Mouse (Mus musculus): ENCODE data around the gene Atp8a2. TPM values are rescaled to one million over a fixed set of nuclear protein-coding genes. Genes with fewer than 3 reads are reported as not detected.
"Not testable (repeated sequence)": the region's sequence is repeated elsewhere in the genome, so short reads cannot be mapped to it uniquely, and the experiment has no call there.

The Atp8a2 gene
- polyA plus RNA-seq, 1 experiment from 2014 or later = 0.25 TPM

DNA sequence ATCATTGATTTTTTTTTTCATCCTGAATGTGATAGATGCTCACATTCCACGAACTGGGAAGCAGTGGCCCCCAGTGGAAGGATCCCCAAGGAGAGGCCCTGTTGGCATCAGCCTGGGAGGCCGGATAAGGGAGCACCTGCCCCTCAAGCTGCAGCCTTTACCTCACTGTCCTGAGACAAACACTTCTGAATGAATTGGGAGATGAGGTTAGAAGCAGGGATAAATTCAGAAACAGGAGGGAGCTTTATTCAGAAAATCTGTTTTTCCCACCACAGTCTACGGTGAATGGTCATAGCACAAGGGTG lies 376.9 kb downstream of the Atp8a2 start:
- no peaks in the 10 kb centered on the region for H3K27me3 ChIP-seq (replicated peaks; ENCODE audit: insufficient read depth, low read length)
- DNase-seq (ENCODE audit: low spot score) = no peak
- H3K4me1 ChIP-seq (ENCODE audit: insufficient read depth, low read depth, low read length) = no peaks in the 10 kb centered on the region
- H3K4me3 ChIP-seq (ENCODE audit: low read depth, low read length) = no peak overlapping the region
- no peak overlapping the region for H3K9ac ChIP-seq (replicated peaks; ENCODE audit: low read depth)
- no peak overlapping the region for H3K27ac ChIP-seq (ENCODE audit: low read length)
- ATAC-seq = no peak
- TF ChIP-seq CTCF (IDR thresholded peaks at IDR 0.05) (no peak), EP300 (IDR thresholded peaks at IDR 0.05) (no peak)
- H3K9me3 ChIP-seq (ENCODE audit: low read length) = 0 out of 2 replicates have a peak, but pooled peaks cover 3% of the 10 kb centered on the region
- H3K4me2 ChIP-seq (replicated peaks; ENCODE audit: low read depth, low read length) = no peak overlapping the region
- 66% methylated on average over 3 of the region's 3 CpGs for WGBS
- no peaks in the 10 kb centered on the region for H3K36me3 ChIP-seq (ENCODE audit: insufficient read depth, low read length)

DNA sequence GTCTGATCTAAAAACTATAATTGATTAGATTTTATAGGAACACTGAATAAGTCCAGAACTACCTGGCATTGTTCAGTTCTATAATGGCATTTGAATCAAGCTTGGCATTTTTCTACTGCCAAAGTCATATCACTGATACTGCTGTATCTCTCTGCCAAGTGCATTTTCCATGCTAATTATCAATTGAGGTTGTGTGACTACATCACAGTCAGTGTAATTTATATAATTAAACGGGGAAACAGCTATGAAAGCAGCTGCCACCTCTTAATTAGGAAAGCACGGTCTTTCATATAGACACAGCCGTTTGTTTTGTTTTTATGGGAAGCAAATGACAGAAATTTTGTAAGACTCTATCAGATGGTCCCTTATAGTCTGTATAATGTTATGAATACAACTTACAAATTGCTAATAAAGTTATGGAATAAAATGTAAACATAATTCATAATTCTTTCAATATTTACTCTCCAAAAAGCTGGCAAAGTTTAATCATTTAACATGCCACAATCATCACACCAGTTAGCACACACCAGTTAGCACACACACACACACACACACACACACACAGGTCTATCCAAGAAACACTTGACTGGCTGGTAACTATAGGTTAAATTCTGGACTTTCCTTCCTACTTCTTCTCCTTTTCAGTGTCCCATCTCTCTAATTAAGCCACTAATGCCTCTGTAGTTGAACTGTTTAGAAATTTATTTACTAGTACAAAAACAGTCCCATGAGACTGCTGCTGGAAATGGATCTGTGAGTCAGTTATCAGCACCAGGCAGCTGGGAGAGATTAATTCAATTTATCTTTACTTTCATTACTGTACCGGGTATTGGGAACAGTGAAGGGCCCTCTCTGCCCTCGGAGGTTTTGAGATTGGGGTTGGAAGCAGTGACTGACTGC lies 377.5 kb downstream of the Atp8a2 start:
- Histone ChIP-seq H3K9me3 (ENCODE audit: low read length) (0 out of 2 replicates have a peak, but pooled peaks cover 3% of the 10 kb centered on the region), H3K9ac (replicated peaks; ENCODE audit: low read depth) (no peak overlapping the region), H3K4me2 (replicated peaks; ENCODE audit: low read depth, low read length) (no peak overlapping the region), H3K4me3 (ENCODE audit: low read depth, low read length) (no peak overlapping the region), H3K27me3 (replicated peaks; ENCODE audit: insufficient read depth, low read length) (no peaks in the 10 kb centered on the region), H3K36me3 (ENCODE audit: insufficient read depth, low read length) (no peaks in the 10 kb centered on the region), H3K27ac (ENCODE audit: low read length) (no peak overlapping the region), H3K4me1 (ENCODE audit: insufficient read depth, low read depth, low read length) (no peaks in the 10 kb centered on the region)
- ATAC-seq (no peak), DNase-seq (ENCODE audit: low spot score) (no peak)
- WGBS = 58% methylated on average over 5 of the region's 5 CpGs
- TF ChIP-seq CTCF (IDR thresholded peaks at IDR 0.05) (no peak), EP300 (IDR thresholded peaks at IDR 0.05) (no peak)

DNA sequence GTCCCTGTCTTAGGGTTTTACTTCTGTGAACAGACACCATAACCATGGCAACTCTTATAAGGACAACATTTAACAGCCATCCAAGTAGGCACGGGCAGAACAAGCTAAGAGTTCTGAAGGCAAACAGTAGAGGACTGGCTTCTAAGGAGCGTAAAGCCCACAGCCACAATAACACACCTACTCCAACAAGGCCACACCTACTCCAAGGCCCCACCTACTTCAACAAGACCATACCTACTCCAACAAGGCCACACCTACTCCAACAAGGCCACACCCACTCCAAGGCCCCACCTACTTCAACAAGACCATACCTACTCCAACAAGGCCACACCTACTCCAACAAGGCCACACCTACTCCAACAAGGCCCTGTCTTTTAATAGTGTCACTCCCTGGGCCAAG lies 386.7 kb downstream of the Atp8a2 start:
- H3K4me3 ChIP-seq (ENCODE audit: low read depth, low read length) = not testable (repeated sequence)

DNA sequence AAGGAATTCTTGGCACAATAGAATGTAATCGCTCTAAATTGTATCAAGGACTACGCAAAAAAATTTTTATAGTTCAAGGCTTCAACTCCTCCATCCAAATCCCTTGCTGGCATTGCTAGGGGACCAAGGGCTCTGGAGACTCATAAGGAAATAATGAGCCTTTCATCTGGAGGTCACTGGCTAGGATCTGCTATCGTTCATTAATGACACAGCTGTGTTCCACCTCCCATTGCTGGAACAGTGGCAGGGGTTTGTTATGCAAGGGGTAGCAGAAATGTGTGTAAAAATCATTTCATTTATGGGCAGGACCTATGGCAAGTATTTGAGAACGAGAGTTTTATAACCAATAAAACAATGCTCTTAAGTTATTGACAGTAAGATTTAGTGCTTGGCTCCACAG lies 387.2 kb downstream of the Atp8a2 start:
- Histone ChIP-seq H3K27ac (ENCODE audit: low read length) (no peak overlapping the region), H3K4me3 (ENCODE audit: low read depth, low read length) (no peak overlapping the region), H3K27me3 (replicated peaks; ENCODE audit: insufficient read depth, low read length) (no peaks in the 10 kb centered on the region), H3K4me1 (ENCODE audit: insufficient read depth, low read depth, low read length) (no peaks in the 10 kb centered on the region), H3K4me2 (replicated peaks; ENCODE audit: low read depth, low read length) (no peak overlapping the region), H3K9me3 (ENCODE audit: low read length) (no peaks in the 10 kb centered on the region), H3K9ac (replicated peaks; ENCODE audit: low read depth) (no peak overlapping the region), H3K36me3 (ENCODE audit: insufficient read depth, low read length) (no peaks in the 10 kb centered on the region)
- ATAC-seq (no peak), DNase-seq (ENCODE audit: low spot score) (no peak)
- no peak for TF ChIP-seq EP300 (IDR thresholded peaks at IDR 0.05)
- no peak for TF ChIP-seq CTCF (IDR thresholded peaks at IDR 0.05)
- 78% methylated on average over 4 of the region's 4 CpGs for WGBS

More for the DNA sequence above, 386.7 kb downstream of the Atp8a2 start:
- ATAC-seq; H3K4me1 ChIP-seq (ENCODE audit: insufficient read depth, low read depth, low read length); H3K9ac ChIP-seq (replicated peaks; ENCODE audit: low read depth); H3K27me3 ChIP-seq (replicated peaks; ENCODE audit: insufficient read depth, low read length); DNase-seq (ENCODE audit: low spot score); H3K4me2 ChIP-seq (replicated peaks; ENCODE audit: low read depth, low read length); H3K27ac ChIP-seq (ENCODE audit: low read length); H3K36me3 ChIP-seq (ENCODE audit: insufficient read depth, low read length); H3K9me3 ChIP-seq (ENCODE audit: low read length): not testable (repeated sequence)
- 76% methylated on average over 2 of the region's 2 CpGs for WGBS

DNA sequence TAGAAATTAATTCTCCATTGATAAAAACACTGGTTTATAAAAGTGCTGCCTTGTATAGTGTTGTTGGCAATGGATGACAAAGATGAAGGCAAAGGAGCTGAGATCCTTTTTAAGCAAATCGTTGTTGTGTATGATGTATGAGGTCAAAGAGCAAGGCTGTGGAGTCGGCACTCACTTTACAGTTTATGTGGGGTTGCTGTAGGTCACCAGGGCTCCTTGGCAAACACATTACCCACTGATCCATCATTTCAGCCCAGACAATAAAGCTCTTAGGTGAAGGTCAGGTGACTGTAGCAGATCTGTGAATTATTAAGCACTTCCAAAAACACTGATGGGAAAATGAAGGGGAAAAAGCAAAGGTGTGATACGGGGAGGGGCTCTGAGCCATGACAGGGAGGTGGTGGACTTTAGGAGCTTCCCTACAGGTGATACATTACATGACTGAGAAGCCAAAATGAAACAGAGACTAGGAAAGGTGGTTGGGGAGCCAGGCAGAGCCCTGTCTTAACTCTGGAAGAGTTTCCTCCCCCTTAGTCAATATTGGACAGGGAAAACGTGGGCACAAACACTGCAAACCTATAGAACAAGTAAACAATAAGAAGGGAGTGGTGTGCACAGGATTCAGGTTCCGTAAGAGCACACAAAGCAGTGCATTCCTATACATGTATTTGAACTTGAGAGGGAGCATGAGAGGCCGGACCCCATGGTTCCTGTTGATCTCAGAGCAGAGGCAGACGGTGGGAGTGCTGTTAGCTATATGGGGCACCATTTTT lies 389.3 kb downstream of the Atp8a2 start:
- 42% methylated on average over 7 of the region's 7 CpGs for WGBS
- ATAC-seq (no peak), DNase-seq (ENCODE audit: low spot score) (no peak)

DNA sequence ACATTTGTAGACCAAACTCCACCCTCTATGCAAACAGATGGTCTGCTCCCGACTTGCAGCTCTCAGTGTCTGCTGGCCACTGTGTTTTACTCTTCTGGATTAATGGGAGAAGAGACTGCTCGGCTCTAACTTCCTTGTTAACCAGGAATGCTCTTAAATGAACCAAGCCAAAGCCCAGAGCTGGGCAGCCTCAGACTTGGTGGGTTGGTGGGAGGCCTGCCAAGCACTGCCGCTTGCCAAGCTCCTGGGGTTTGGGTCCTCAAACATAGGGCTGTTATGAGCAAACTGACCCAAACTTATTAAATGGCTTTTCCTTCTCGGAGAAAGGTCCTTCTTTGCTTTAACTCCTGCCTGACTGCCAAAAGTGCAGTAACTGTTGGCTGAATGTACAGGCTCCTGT lies 390.1 kb downstream of the Atp8a2 start:
- H3K27me3 ChIP-seq (replicated peaks; ENCODE audit: insufficient read depth, low read length) = no peaks in the 10 kb centered on the region
- H3K36me3 ChIP-seq (ENCODE audit: insufficient read depth, low read length) = no peaks in the 10 kb centered on the region
- TF ChIP-seq CTCF (IDR thresholded peaks at IDR 0.05) (no peak), EP300 (IDR thresholded peaks at IDR 0.05) (no peak)
- no peak for ATAC-seq
- H3K4me3 ChIP-seq (ENCODE audit: low read depth, low read length) = no peak overlapping the region
- DNase-seq (ENCODE audit: low spot score) = no peak
- no peaks in the 10 kb centered on the region for H3K4me1 ChIP-seq (ENCODE audit: insufficient read depth, low read depth, low read length)
- 7% methylated on average over 4 of the region's 4 CpGs for WGBS
- no peaks in the 10 kb centered on the region for H3K9me3 ChIP-seq (ENCODE audit: low read length)
- no peak overlapping the region for H3K4me2 ChIP-seq (replicated peaks; ENCODE audit: low read depth, low read length)
- H3K9ac ChIP-seq (replicated peaks; ENCODE audit: low read depth) = no peak overlapping the region
- H3K27ac ChIP-seq (ENCODE audit: low read length) = no peak overlapping the region

More for the DNA sequence above, 389.3 kb downstream of the Atp8a2 start:
- Histone ChIP-seq H3K4me1 (ENCODE audit: insufficient read depth, low read depth, low read length) (no peaks in the 10 kb centered on the region), H3K27me3 (replicated peaks; ENCODE audit: insufficient read depth, low read length) (no peaks in the 10 kb centered on the region), H3K9ac (replicated peaks; ENCODE audit: low read depth) (no peak overlapping the region), H3K4me2 (replicated peaks; ENCODE audit: low read depth, low read length) (no peak overlapping the region), H3K9me3 (ENCODE audit: low read length) (no peaks in the 10 kb centered on the region), H3K27ac (ENCODE audit: low read length) (no peak overlapping the region), H3K36me3 (ENCODE audit: insufficient read depth, low read length) (no peaks in the 10 kb centered on the region), H3K4me3 (ENCODE audit: low read depth, low read length) (no peak overlapping the region)
- no peak for TF ChIP-seq EP300 (IDR thresholded peaks at IDR 0.05)
- no peak for TF ChIP-seq CTCF (IDR thresholded peaks at IDR 0.05)

Data from lung, postnatal 0 days (tissue).